Mouse (Mus musculus) kidney, postnatal 0 days (tissue): ENCODE measurements around the gene Myo1a. TPM values are rescaled to one million over a fixed set of nuclear protein-coding genes. Genes with fewer than 3 reads are reported as not detected.
A peak's percentile ranks its signal among the peaks of the same experiment; 100 is the strongest.

Source experiments
- ATAC-seq: fragments of 200-750 bp; cut with Nextera tagmentation; replicated peaks from 2 replicates; pipeline ENCODE4 v1.8.0; 2017; ENCODE audit warnings: low read depth, moderate number of reproducible peaks, moderate TSS enrichment, moderate library complexity; ENCODE audit not compliant: low FRiP score
- DNase-seq: peaks from one replicate; pipeline ENCODE4 v3.0.0-alpha.2; 2016; ENCODE audit warnings: low spot score
- H3K27ac ChIP-seq: fragments of 300-500 bp; sonication (generic); 2 replicates; pipeline ENCODE4 v1.5.1; 2014; ENCODE audit warnings: mild to moderate bottlenecking
- H3K27me3 ChIP-seq: fragments of 300-500 bp; sonication (generic); 2 replicates; pipeline ENCODE4 v1.6.1; 2014; ENCODE audit warnings: low read length, mixed read lengths; ENCODE audit not compliant: insufficient read depth
- H3K36me3 ChIP-seq: fragments of 300-500 bp; sonication (generic); 2 replicates; pipeline ENCODE4 v1.6.1; 2014; ENCODE audit warnings: low read length, mixed read lengths; ENCODE audit not compliant: insufficient read depth
- H3K4me1 ChIP-seq: fragments of 300-500 bp; sonication (generic); replicated peaks from 2 replicates; pipeline ENCODE4 v1.6.1; 2014; ENCODE audit warnings: antibody characterized with exemption, low read length, mixed read lengths; ENCODE audit not compliant: insufficient read depth
- H3K4me2 ChIP-seq: fragments of 300-500 bp; sonication (generic); 2 replicates; pipeline ENCODE4 v1.6.1; 2014; ENCODE audit warnings: mild to moderate bottlenecking, low read length, moderate library complexity, mixed read lengths
- H3K4me3 ChIP-seq: fragments of 300-500 bp; sonication (generic); replicated peaks from 2 replicates; pipeline ENCODE4 v1.5.1; 2014; ENCODE audit warnings: low read depth, low read length
- H3K9ac ChIP-seq: fragments of 300-500 bp; sonication (generic); 2 replicates; pipeline ENCODE4 v1.6.1; 2014; ENCODE audit warnings: low read depth, low read length
- H3K9me3 ChIP-seq: fragments of 300-500 bp; sonication (generic); replicated peaks from 2 replicates; pipeline ENCODE4 v1.6.1; 2016; ENCODE audit warnings: low read length, inconsistent platforms, mixed read lengths
- CTCF ChIP-seq: IDR thresholded peaks from 2 replicates; pipeline ENCODE4 v1.5.1; 2016; ENCODE audit warnings: antibody characterized with exemption, low read depth, mild to moderate bottlenecking, moderate library complexity
- WGBS: fragments of 180-500 bp; shearing (Covaris S2); extraction: QIAGEN DNeasy Blood & Tissue Kit; methylation state at CpG from one replicate; pipeline ENCODE4 v1.1.7; 2014; 5-methylcytosine and 5-hydroxymethylcytosine counted together
- polyA plus RNA-seq: library from polyadenylated mRNA; unstranded; fragments of >200 nt; fragmentation: Nextera tagmentation; extraction: Ambion mirVana; gene quantifications from 2 replicates; pipeline ENCODE4 v1.2.1, GENCODE M21; 2015

Myo1a gene
- polyA plus RNA-seq, 1 experiment from 2014 or later: 0.07 TPM

DNA sequence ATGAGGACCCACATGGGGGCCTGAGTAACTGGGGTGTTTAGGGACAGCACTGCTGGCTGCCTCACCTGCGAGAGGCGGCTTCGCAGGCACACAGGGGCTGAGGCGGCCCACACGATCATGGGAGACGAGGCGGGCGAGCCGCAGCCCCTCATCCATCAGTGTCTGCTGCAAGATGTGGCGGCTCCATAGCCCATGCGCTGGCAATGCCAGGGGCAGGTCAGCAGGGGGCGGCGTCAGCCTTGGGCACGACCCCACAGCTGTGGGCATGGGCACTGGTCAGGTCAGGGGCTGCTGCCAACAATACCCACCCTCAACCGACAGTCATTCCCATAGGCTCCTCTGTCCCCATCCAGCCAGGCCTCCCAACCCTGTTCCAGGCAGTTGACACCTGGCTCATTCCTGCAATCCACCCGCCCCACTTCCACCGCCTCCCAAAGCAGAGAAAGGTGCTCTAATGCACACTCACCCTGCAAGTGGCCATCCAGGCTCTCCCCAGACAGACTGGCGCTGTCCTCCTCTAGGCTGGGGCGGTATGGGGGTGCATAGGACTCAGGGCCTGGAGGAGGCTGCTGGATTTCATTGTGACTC lies 42.2 kb upstream of the Myo1a start:
- peak overlapping the region; percentile 40; the same call in 1 of the 2 replicates for H3K9ac ChIP-seq

GRCm38 (mm10) chr10:127663590-127663989 lies 41.4 kb upstream of the Myo1a start:
- no peak for TF ChIP-seq CTCF
- peak; percentile 19 for DNase-seq

More for the DNA sequence above, 42.2 kb upstream of the Myo1a start:
- Histone ChIP-seq H3K4me2 (peak overlapping the region; percentile 54), H3K27me3 (no peaks in the 10 kb centered on the region), H3K4me1 (peaks cover 47% of the 10 kb centered on the region), H3K9me3 (no peaks in the 10 kb centered on the region), H3K4me3 (peak overlapping the region; percentile 20), H3K27ac (peak overlapping the region; percentile 88), H3K36me3 (peaks cover 37% of the 10 kb centered on the region)
- WGBS: 25% methylated on average over 19 of the region's 19 CpGs
- TF ChIP-seq CTCF: peak; percentile 55
- ATAC-seq: no peak
- DNase-seq: peak; percentile 38

GRCm38 (mm10) chr10:127664166-127664565 lies 40.8 kb upstream of the Myo1a start:
- Histone ChIP-seq H3K4me3 (peak overlapping the region; percentile 82), H3K36me3 (peaks cover 37% of the 10 kb centered on the region), H3K27me3 (no peaks in the 10 kb centered on the region), H3K9me3 (no peaks in the 10 kb centered on the region), H3K27ac (no peak overlapping the region), H3K4me1 (peaks cover 48% of the 10 kb centered on the region), H3K9ac (peak overlapping the region; percentile 28; the same call in 1 of the 2 replicates), H3K4me2 (peak overlapping the region; percentile 77)
- no peak for TF ChIP-seq CTCF
- ATAC-seq (no peak), DNase-seq (no peak)
- 44% methylated on average over 16 of the region's 16 CpGs for WGBS

More at GRCm38 (mm10) chr10:127663590-127663989, 41.4 kb upstream of the Myo1a start:
- H3K27me3 ChIP-seq: no peaks in the 10 kb centered on the region
- WGBS: 29% methylated on average over 5 of the region's 5 CpGs
- peaks cover 37% of the 10 kb centered on the region for H3K36me3 ChIP-seq
- no peaks in the 10 kb centered on the region for H3K9me3 ChIP-seq
- peak overlapping the region; percentile 88; the same call in 1 of the 2 replicates for H3K27ac ChIP-seq
- H3K4me1 ChIP-seq: peaks cover 46% of the 10 kb centered on the region
- H3K4me2 ChIP-seq: peak overlapping the region; percentile 77
- H3K4me3 ChIP-seq: no peak overlapping the region
- H3K9ac ChIP-seq: peak overlapping the region; percentile 40; the same call in 1 of the 2 replicates
- ATAC-seq: no peak

DNA sequence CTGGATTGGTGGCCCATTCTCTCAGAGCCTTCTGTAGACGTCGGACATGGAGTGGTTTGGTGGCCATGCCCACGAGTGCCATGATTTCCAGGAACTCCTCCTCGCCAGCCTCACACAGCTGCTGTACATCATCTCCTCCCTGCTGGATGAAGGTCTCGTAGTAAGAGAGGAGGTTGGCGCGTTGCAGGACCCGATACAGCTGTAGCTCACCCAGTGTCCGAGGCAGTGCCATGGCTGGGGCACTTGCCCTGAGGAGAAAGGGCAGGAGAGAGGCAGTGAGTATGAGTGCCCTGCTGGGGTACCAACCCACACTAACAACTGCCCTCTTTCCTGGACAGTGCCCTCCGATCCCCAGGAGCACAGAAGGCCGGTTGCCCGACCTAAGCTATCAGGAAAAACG lies 40.1 kb upstream of the Myo1a start:
- WGBS: 31% methylated on average over 13 of the region's 13 CpGs
- H3K9me3 ChIP-seq: no peaks in the 10 kb centered on the region
- H3K4me1 ChIP-seq: peaks cover 55% of the 10 kb centered on the region
- H3K36me3 ChIP-seq: peaks cover 32% of the 10 kb centered on the region
- DNase-seq (no peak), ATAC-seq (no peak)
- TF ChIP-seq CTCF: no peak
- no peaks in the 10 kb centered on the region for H3K27me3 ChIP-seq
- H3K4me3 ChIP-seq: peak overlapping the region; percentile 82
- H3K27ac ChIP-seq: no peak overlapping the region
- peak overlapping the region; percentile 82 for H3K9ac ChIP-seq
- peak overlapping the region; percentile 77 for H3K4me2 ChIP-seq

DNA sequence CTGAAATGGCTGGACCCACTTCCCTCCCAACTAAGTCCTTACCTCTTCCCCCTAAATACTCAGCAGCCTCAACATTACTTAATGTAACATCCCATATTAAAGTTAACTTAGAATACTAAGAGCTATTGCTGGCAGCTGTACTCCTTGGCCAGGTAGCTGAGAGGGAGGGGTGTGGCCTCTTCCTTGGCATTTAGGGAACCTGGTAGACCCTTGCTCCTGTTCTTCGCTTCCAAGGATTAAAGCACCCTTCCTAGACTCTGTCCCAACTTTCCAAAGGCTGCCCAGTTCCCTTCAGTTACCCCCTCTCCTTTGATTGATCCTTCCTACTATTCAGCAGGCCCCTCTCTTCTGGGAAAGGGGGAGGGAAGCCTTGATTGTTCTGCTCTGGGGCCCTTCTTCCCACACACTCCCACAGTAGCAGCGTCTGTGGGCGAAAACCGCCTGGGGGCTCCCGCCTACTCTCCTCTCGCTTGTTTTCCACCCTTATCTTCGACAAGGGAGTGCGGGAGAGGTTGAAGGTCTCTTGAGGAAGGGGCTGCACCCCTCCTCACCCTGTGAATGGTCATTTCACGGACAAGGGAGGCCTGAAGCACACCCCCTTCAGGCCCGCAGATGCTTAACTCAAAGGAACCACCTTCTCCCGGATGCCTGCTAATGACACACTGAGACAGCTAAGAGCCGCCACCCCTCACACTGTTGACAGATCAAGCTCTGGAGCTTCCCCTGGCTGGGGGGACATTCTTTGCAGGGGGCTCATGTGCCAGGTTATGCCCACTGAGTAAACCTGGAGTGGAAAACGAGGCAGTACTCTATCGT lies 39.4 kb upstream of the Myo1a start:
- H3K4me3 ChIP-seq: peak overlapping the region; percentile 82
- H3K27me3 ChIP-seq: no peaks in the 10 kb centered on the region
- peaks cover 55% of the 10 kb centered on the region for H3K4me1 ChIP-seq
- peak overlapping the region; percentile 97 for H3K27ac ChIP-seq
- H3K4me2 ChIP-seq: peak overlapping the region; percentile 77
- WGBS: 9% methylated on average over 14 of the region's 14 CpGs
- ATAC-seq (no peak), DNase-seq (peak; percentile 74)
- no peaks in the 10 kb centered on the region for H3K9me3 ChIP-seq
- H3K36me3 ChIP-seq: peaks cover 25% of the 10 kb centered on the region; the same call in 1 of the 2 replicates
- peak; percentile 30; the same call in 1 of the 2 replicates for TF ChIP-seq CTCF
- peak overlapping the region; percentile 82 for H3K9ac ChIP-seq

DNA sequence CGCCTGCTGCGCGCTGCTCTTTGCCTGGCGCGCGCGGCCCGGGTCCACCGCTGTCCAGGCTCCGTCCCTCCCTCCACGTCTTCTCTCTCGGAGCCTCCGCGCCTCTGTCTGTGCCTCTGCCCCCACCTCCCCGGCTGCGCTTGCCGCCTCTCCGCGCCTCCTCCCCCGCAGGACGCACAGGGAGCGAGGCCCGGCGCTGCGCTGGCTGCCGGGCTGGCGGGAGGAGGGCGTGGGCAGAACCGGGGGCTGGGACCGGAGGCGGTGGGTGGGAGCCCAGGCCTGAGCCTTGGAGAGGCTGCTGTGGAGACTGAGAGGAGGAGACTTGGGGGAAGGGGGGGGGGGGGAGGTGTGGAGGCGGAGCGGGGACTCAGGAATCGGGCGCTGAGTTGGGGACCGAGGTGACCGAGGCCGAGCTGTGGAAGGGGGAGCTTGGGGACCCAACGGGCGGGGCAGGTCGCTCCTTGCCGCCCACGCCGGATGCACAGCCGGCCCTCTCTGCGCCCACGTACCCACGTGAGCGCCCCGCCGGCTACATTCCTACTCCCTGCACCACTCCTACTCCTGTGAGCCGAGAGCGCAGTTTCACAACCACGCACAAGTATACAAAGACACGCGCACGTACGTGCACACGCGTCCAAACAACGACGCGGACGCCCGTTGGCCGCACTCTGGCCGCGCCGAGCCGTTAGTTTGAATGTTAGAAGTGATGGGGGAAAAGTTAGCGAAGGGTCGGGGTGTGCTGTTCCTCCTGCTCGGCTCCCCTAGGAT lies 38.3 kb upstream of the Myo1a start, which contains the start of gene Nemp1:
Gene Nemp1 (plus strand): TSS at position 401 of the 768 bp plus-strand sequence.
- Histone ChIP-seq H3K9ac (peak within 1 kb of the TSS; percentile 82), H3K27me3 (no peaks in the 10 kb centered on the region), H3K9me3 (no peaks in the 10 kb centered on the region), H3K27ac (peak within 1 kb of the TSS; percentile 97), H3K36me3 (peaks cover 24% of the 10 kb centered on the region; the same call in 1 of the 2 replicates), H3K4me1 (peaks cover 44% of the 10 kb centered on the region), H3K4me3 (peak within 1 kb of the TSS; percentile 82), H3K4me2 (peak within 1 kb of the TSS; percentile 77)
- no peak for TF ChIP-seq CTCF
- peak; percentile 69 for ATAC-seq
- peak; percentile 95 for DNase-seq
- 1% methylated on average over 64 of the region's 73 CpGs for WGBS
